Mouse (Mus musculus): ENCODE results near the gene Mfrp.

GRCm38 (mm10) chr9:44078955-44079756, 22.4 kb upstream of the Mfrp start:
- TF ChIP-seq CTCF (IDR thresholded peaks at IDR 0.05; ENCODE audit: borderline replicate concordance, insufficient read depth, low read length) = no peak
- no peak for TF ChIP-seq POLR2A (IDR thresholded peaks at IDR 0.05; ENCODE audit: low read depth, low read length)

Measured in embryonic fibroblast, embryonic 13.5 days (primary cell).